Comparison of ENCODE assay signal across 7 mouse cellular contexts in genomic region chr14:25841991-25842687, GRCm38 (mm10). TPM values are rescaled to one million over a fixed set of nuclear protein-coding genes. Genes with fewer than 3 reads are reported as not detected.
A peak's percentile ranks its signal among the peaks of the same experiment; 100 is the strongest.
DNase-seq lines count a peak whose midpoint lies in the region; ATAC-seq and TF ChIP-seq lines count a peak whose summit lies in the region.

Gene Anxa11 (plus strand): TSS chr14:25842156.

- TF ChIP-seq CTCF in spleen, adult 2 months (IDR thresholded peaks at IDR 0.05; ENCODE audit: extremely low read depth, insufficient read depth, insufficient read length, insufficient replicate concordance) = no peak

- peak; percentile 82 for DNase-seq in adrenal gland, adult 8-10 months
- peak; percentile 88 for DNase-seq in embryo, embryonic 11 days
- DNase-seq in gastrocnemius, postnatal 4 days (ENCODE audit: low spot score in 2 of 2) = peak; percentile 76 to 79
- DNase-seq in midbrain, embryonic 14.5 days = peak; percentile 70
- DNase-seq in spleen, adult 2 months (ENCODE audit: low read depth in 1 of 2, low spot score in 2 of 2) = peak; percentile 70 to 90

- no peaks in the 10 kb centered on the region for H3K27me3 ChIP-seq in intestine, embryonic 15.5 days (replicated peaks)
- peaks cover 52% of the 10 kb centered on the region for H3K27me3 ChIP-seq in limb, embryonic 12.5 days
- peaks cover 31% of the 10 kb centered on the region for H3K27me3 ChIP-seq in midbrain, embryonic 14.5 days (ENCODE audit: control insufficient read depth, insufficient read depth, low read length)
- no peaks in the 10 kb centered on the region for H3K27me3 ChIP-seq in spleen, adult 2 months (ENCODE audit: control insufficient read depth, insufficient read depth, low read length)

- H3K4me2 ChIP-seq in intestine, embryonic 15.5 days (replicated peaks) = peak within 1 kb of the TSS; percentile 90
- peak within 1 kb of the TSS; percentile 90 for H3K4me2 ChIP-seq in limb, embryonic 12.5 days
- H3K4me2 ChIP-seq in midbrain, embryonic 14.5 days (ENCODE audit: low read length) = peak within 1 kb of the TSS; percentile 88

- H3K9me3 ChIP-seq in intestine, embryonic 15.5 days = no peaks in the 10 kb centered on the region
- H3K9me3 ChIP-seq in limb, embryonic 12.5 days = no peaks in the 10 kb centered on the region
- H3K9me3 ChIP-seq in midbrain, embryonic 14.5 days (ENCODE audit: control insufficient read depth, low read length) = no peaks in the 10 kb centered on the region

- under 1% methylated on average over 54 of the region's 54 CpGs for WGBS in intestine, embryonic 15.5 days
- WGBS in limb, embryonic 12.5 days = under 1% methylated on average over 54 of the region's 54 CpGs
- WGBS in midbrain, embryonic 14.5 days = under 1% methylated on average over 54 of the region's 54 CpGs
- under 1% methylated on average over 54 of the region's 54 CpGs for WGBS in spleen, adult 2 months

- peak within 1 kb of the TSS; percentile 75 for H3K4me3 ChIP-seq in intestine, embryonic 15.5 days (replicated peaks)
- H3K4me3 ChIP-seq in limb, embryonic 12.5 days (replicated peaks) = peak within 1 kb of the TSS; percentile 56
- peak within 1 kb of the TSS; percentile 46 for H3K4me3 ChIP-seq in midbrain, embryonic 14.5 days (replicated peaks; ENCODE audit: low read depth, low read length)
- peak within 1 kb of the TSS; percentile 97 for H3K4me3 ChIP-seq in spleen, adult 2 months (ENCODE audit: extremely low read depth, insufficient read depth, insufficient read length)

- peak within 1 kb of the TSS; percentile 76 for H3K9ac ChIP-seq in intestine, embryonic 15.5 days
- peak within 1 kb of the TSS; percentile 42 for H3K9ac ChIP-seq in limb, embryonic 12.5 days (replicated peaks)
- peak within 1 kb of the TSS; percentile 44 for H3K9ac ChIP-seq in midbrain, embryonic 14.5 days (replicated peaks; ENCODE audit: low read length)

- no peaks in the 10 kb centered on the region for H3K36me3 ChIP-seq in intestine, embryonic 15.5 days
- H3K36me3 ChIP-seq in limb, embryonic 12.5 days = no peaks in the 10 kb centered on the region
- no peaks in the 10 kb centered on the region for H3K36me3 ChIP-seq in midbrain, embryonic 14.5 days (ENCODE audit: control insufficient read depth, insufficient read depth, low read length)
- peaks cover 2% of the 10 kb centered on the region; the same call in 1 of the 2 replicates for H3K36me3 ChIP-seq in spleen, adult 2 months (ENCODE audit: control insufficient read depth, insufficient read depth, low read length)

- peak; percentile 18; the same call in 1 of the 2 replicates for TF ChIP-seq POLR2A in spleen, adult 2 months (IDR thresholded peaks at IDR 0.05; ENCODE audit: low read depth, low read length)

- peak; percentile 88 for ATAC-seq in intestine, embryonic 15.5 days
- peak; percentile 72; the same call in 1 of the 2 replicates for ATAC-seq in limb, embryonic 12.5 days (ENCODE audit: insufficient number of reproducible peaks, insufficient read depth, low FRiP score, low TSS enrichment, low read depth)
- no peak; the same call in 1 of the 2 replicates for ATAC-seq in midbrain, embryonic 14.5 days (ENCODE audit: low FRiP score, low TSS enrichment)

- peaks cover 16% of the 10 kb centered on the region for H3K4me1 ChIP-seq in intestine, embryonic 15.5 days (replicated peaks)
- H3K4me1 ChIP-seq in limb, embryonic 12.5 days (replicated peaks) = peaks cover 11% of the 10 kb centered on the region; the same call in 1 of the 2 replicates
- peaks cover 11% of the 10 kb centered on the region; the same call in 1 of the 2 replicates for H3K4me1 ChIP-seq in midbrain, embryonic 14.5 days (ENCODE audit: control insufficient read depth, insufficient read depth, low read length)
- H3K4me1 ChIP-seq in spleen, adult 2 months (ENCODE audit: control insufficient read depth, insufficient read depth, insufficient read length) = peaks cover 5% of the 10 kb centered on the region; the same call in 1 of the 2 replicates

- H3K27ac ChIP-seq in intestine, embryonic 15.5 days = peak within 1 kb of the TSS; percentile 95
- no peak within 1 kb of the TSS for H3K27ac ChIP-seq in limb, embryonic 12.5 days
- H3K27ac ChIP-seq in midbrain, embryonic 14.5 days (replicated peaks; ENCODE audit: low read depth, low read length) = no peak within 1 kb of the TSS
- peak within 1 kb of the TSS; percentile 85 for H3K27ac ChIP-seq in spleen, adult 2 months (ENCODE audit: insufficient read depth, low read length)

RNA-seq across cellular contexts. Expression of gene Anxa11, which starts in this region (rescaled TPM):
- total RNA-seq in adrenal gland, adult 8-10 months (2022) = 10 to 100 TPM; 61.8 to 90.0 (median 71.0) TPM
- total RNA-seq in gastrocnemius, postnatal 4 days (2021) = 100 to 1,000 TPM; 111 to 124 TPM
- polyA plus RNA-seq in intestine, embryonic 15.5 days (2015; fragmentation: Nextera tagmentation; extraction: Ambion mirVana) = 71.5 and 72.2 TPM in 2 replicates
- polyA plus RNA-seq in limb, embryonic 12.5 days (2016; fragmentation: Nextera tagmentation; extraction: Ambion mirVana) = 6.2 and 7.0 TPM in 2 replicates
- polyA plus RNA-seq in midbrain, embryonic 14.5 days (2014; fragmentation: Nextera tagmentation; extraction: Ambion mirVana) = 0.42 and 2.4 TPM in 2 replicates
- 64.2 and 68.4 TPM in 2 replicates for polyA plus RNA-seq in spleen, adult 2 months (2012; rRNA removed)

Comparison
In these comparisons a context has a peak if more than half of its experiments do, and no peak if none do; other contexts are left out.
1. H3K27ac ChIP-seq: peak in intestine, embryonic 15.5 days (single experiment) and spleen, adult 2 months (single experiment); none in limb, embryonic 12.5 days (single experiment) and midbrain, embryonic 14.5 days (single experiment).
2. H3K4me3 ChIP-seq: peak in every context shown above with its lines; median percentile 97 in spleen, adult 2 months; 75 in intestine, embryonic 15.5 days; 56 in limb, embryonic 12.5 days; 46 in midbrain, embryonic 14.5 days.
3. Peak in every context shown above with its lines, with median percentiles within 50 percentile points of each other: DNase-seq, H3K4me2 ChIP-seq and H3K9ac ChIP-seq.